Mouse (Mus musculus): Measurements from ENCODE around the gene Twistnb. TPM values are rescaled to one million over a fixed set of nuclear protein-coding genes. Genes with fewer than 3 reads are reported as not detected.

Gene Twistnb
- polyA plus RNA-seq (2015; fragmentation: Nextera tagmentation; extraction: Ambion mirVana), result 56.8 and 63.9 TPM in 2 replicates

- peaks cover 5% of the 10 kb centered on the region; the same call in 1 of the 2 replicates for H3K36me3 ChIP-seq
- under 1% methylated on average over 66 of the region's 66 CpGs for WGBS
- no peaks in the 10 kb centered on the region for H3K9me3 ChIP-seq (replicated peaks)
- H3K9ac ChIP-seq, result peak within 1 kb of the TSS; percentile 88
- H3K4me1 ChIP-seq, result peaks cover 7% of the 10 kb centered on the region
- H3K27ac ChIP-seq, result peak within 1 kb of the TSS; percentile 79
- H3K4me3 ChIP-seq (replicated peaks), result peak within 1 kb of the TSS; percentile 100
- ATAC-seq (replicated peaks; ENCODE audit: low FRiP score), result peak; percentile 96
- H3K27me3 ChIP-seq, result peaks cover 8% of the 10 kb centered on the region; the same call in 1 of the 2 replicates
- peak within 1 kb of the TSS; percentile 67 for H3K4me2 ChIP-seq
These were observed at the start of gene Twistnb for GRCm38 (mm10) chr12:33429387-33430160. Gene Twistnb (plus strand): TSS chr12:33429635.

- H3K9ac ChIP-seq, result no peak overlapping the region
- H3K4me2 ChIP-seq, result no peak overlapping the region
- 0 out of 2 replicates have a peak, but pooled peaks have one; percentile 49 for ATAC-seq (replicated peaks; ENCODE audit: low FRiP score)
- WGBS, result 11% methylated on average over 5 of the region's 5 CpGs
- no peaks in the 10 kb centered on the region for H3K9me3 ChIP-seq (replicated peaks)
- no peaks in the 10 kb centered on the region for H3K4me1 ChIP-seq
- H3K36me3 ChIP-seq, result no peaks in the 10 kb centered on the region
- H3K4me3 ChIP-seq (replicated peaks), result no peak overlapping the region
- H3K27me3 ChIP-seq, result peaks cover 11% of the 10 kb centered on the region; the same call in 1 of the 2 replicates
- no peak overlapping the region for H3K27ac ChIP-seq
These were observed 40.6 kb upstream of the Twistnb start for GRCm38 (mm10) chr12:33388842-33389241.

- H3K27ac ChIP-seq, result no peak overlapping the region
- 61% methylated on average over 2 of the region's 2 CpGs for WGBS
- no peak overlapping the region for H3K4me2 ChIP-seq
- peaks cover 11% of the 10 kb centered on the region; the same call in 1 of the 2 replicates for H3K27me3 ChIP-seq
- no peaks in the 10 kb centered on the region for H3K36me3 ChIP-seq
- H3K4me3 ChIP-seq (replicated peaks), result no peak overlapping the region
- peaks cover 11% of the 10 kb centered on the region for H3K4me1 ChIP-seq
- no peak for ATAC-seq (replicated peaks; ENCODE audit: low FRiP score)
- H3K9ac ChIP-seq, result no peak overlapping the region
- H3K9me3 ChIP-seq (replicated peaks), result no peaks in the 10 kb centered on the region
These were observed 38.4 kb upstream of the Twistnb start for GRCm38 (mm10) chr12:33390844-33391560.

- Histone ChIP-seq H3K4me1 (peaks cover 11% of the 10 kb centered on the region), H3K27ac (no peak within 1 kb of the TSS), H3K9me3 (replicated peaks) (no peaks in the 10 kb centered on the region), H3K4me3 (replicated peaks) (peak within 1 kb of the TSS; percentile 40), H3K4me2 (peak within 1 kb of the TSS; percentile 74), H3K27me3 (no peaks in the 10 kb centered on the region), H3K9ac (peak within 1 kb of the TSS; percentile 21), H3K36me3 (no peaks in the 10 kb centered on the region)
- WGBS, result 5% methylated on average over 24 of the region's 24 CpGs
- peak; percentile 76 for ATAC-seq (replicated peaks; ENCODE audit: low FRiP score)
These were observed 34.4 kb upstream of the Twistnb start, which contains the start of gene Efcab10 for GRCm38 (mm10) chr12:33394804-33395623. Gene Efcab10 (plus strand): TSS chr12:33394854.

GRCm38 (mm10) chr12:33403265-33403693, 26.2 kb upstream of the Twistnb start:
- Histone ChIP-seq H3K4me2 (no peak overlapping the region), H3K9me3 (replicated peaks) (no peaks in the 10 kb centered on the region), H3K27ac (no peak overlapping the region), H3K36me3 (no peaks in the 10 kb centered on the region), H3K4me1 (0 out of 2 replicates have a peak, but pooled peaks cover 3% of the 10 kb centered on the region), H3K27me3 (no peaks in the 10 kb centered on the region), H3K9ac (no peak overlapping the region), H3K4me3 (replicated peaks) (no peak overlapping the region)
- ATAC-seq (replicated peaks; ENCODE audit: low FRiP score), result 0 out of 2 replicates have a peak, but pooled peaks have one; percentile 18
- WGBS, result 25% methylated on average over 7 of the region's 7 CpGs

GRCm38 (mm10) chr12:33404996-33405395, 24.4 kb upstream of the Twistnb start:
- 0 out of 2 replicates have a peak, but pooled peaks cover 3% of the 10 kb centered on the region for H3K4me1 ChIP-seq
- H3K27ac ChIP-seq, result no peak overlapping the region
- H3K4me2 ChIP-seq, result no peak overlapping the region
- WGBS, result 76% methylated on average over 5 of the region's 5 CpGs
- no peak for ATAC-seq (replicated peaks; ENCODE audit: low FRiP score)
- H3K27me3 ChIP-seq, result no peaks in the 10 kb centered on the region
- H3K4me3 ChIP-seq (replicated peaks), result no peak overlapping the region
- no peaks in the 10 kb centered on the region for H3K36me3 ChIP-seq
- no peak overlapping the region for H3K9ac ChIP-seq
- no peaks in the 10 kb centered on the region for H3K9me3 ChIP-seq (replicated peaks)

- Histone ChIP-seq H3K4me2 (no peak overlapping the region), H3K27ac (no peak overlapping the region), H3K4me3 (replicated peaks) (no peak overlapping the region), H3K9ac (no peak overlapping the region), H3K9me3 (replicated peaks) (no peaks in the 10 kb centered on the region), H3K36me3 (no peaks in the 10 kb centered on the region), H3K4me1 (0 out of 2 replicates have a peak, but pooled peaks cover 3% of the 10 kb centered on the region), H3K27me3 (no peaks in the 10 kb centered on the region)
- 0 out of 2 replicates have a peak, but pooled peaks have one; percentile 29 for ATAC-seq (replicated peaks; ENCODE audit: low FRiP score)
- 41% methylated on average over 6 of the region's 6 CpGs for WGBS
These were observed 23.9 kb upstream of the Twistnb start for GRCm38 (mm10) chr12:33405398-33406026.

- Histone ChIP-seq H3K36me3 (no peaks in the 10 kb centered on the region), H3K9me3 (replicated peaks) (no peaks in the 10 kb centered on the region), H3K4me3 (replicated peaks) (no peak overlapping the region), H3K27me3 (peaks cover 7% of the 10 kb centered on the region; the same call in 1 of the 2 replicates), H3K4me2 (no peak overlapping the region), H3K27ac (no peak overlapping the region), H3K9ac (no peak overlapping the region), H3K4me1 (no peaks in the 10 kb centered on the region)
- WGBS, result 57% methylated on average over 6 of the region's 6 CpGs
- ATAC-seq (replicated peaks; ENCODE audit: low FRiP score), result no peak
These were observed 17.8 kb upstream of the Twistnb start for GRCm38 (mm10) chr12:33411580-33412151.

- Histone ChIP-seq H3K9ac (no peak overlapping the region), H3K4me2 (no peak overlapping the region), H3K36me3 (no peaks in the 10 kb centered on the region), H3K4me3 (replicated peaks) (no peak overlapping the region), H3K4me1 (no peaks in the 10 kb centered on the region), H3K9me3 (replicated peaks) (no peaks in the 10 kb centered on the region), H3K27ac (no peak overlapping the region), H3K27me3 (peaks cover 18% of the 10 kb centered on the region; the same call in 1 of the 2 replicates)
- no peak for ATAC-seq (replicated peaks; ENCODE audit: low FRiP score)
- WGBS, result 39% methylated on average over 3 of the region's 3 CpGs
These were observed 5.1 kb upstream of the Twistnb start for GRCm38 (mm10) chr12:33424329-33424728.

GRCm38 (mm10) chr12:33427293-33427692, 2.1 kb upstream of the Twistnb start:
- H3K36me3 ChIP-seq, result no peaks in the 10 kb centered on the region
- no peaks in the 10 kb centered on the region for H3K9me3 ChIP-seq (replicated peaks)
- H3K9ac ChIP-seq, result no peak overlapping the region
- H3K27ac ChIP-seq, result no peak overlapping the region
- no peak overlapping the region for H3K4me2 ChIP-seq
- H3K4me1 ChIP-seq, result peaks cover 7% of the 10 kb centered on the region
- 20% methylated on average over 3 of the region's 3 CpGs for WGBS
- H3K27me3 ChIP-seq, result peaks cover 18% of the 10 kb centered on the region; the same call in 1 of the 2 replicates
- ATAC-seq (replicated peaks; ENCODE audit: low FRiP score), result no peak
- H3K4me3 ChIP-seq (replicated peaks), result no peak overlapping the region

- no peak overlapping the region for H3K9ac ChIP-seq
- H3K4me3 ChIP-seq (replicated peaks), result no peak overlapping the region
- no peak overlapping the region for H3K4me2 ChIP-seq
- peaks cover 18% of the 10 kb centered on the region; the same call in 1 of the 2 replicates for H3K27me3 ChIP-seq
- 82% methylated on average over 2 of the region's 2 CpGs for WGBS
- no peak overlapping the region for H3K27ac ChIP-seq
- H3K9me3 ChIP-seq (replicated peaks), result no peaks in the 10 kb centered on the region
- H3K36me3 ChIP-seq, result no peaks in the 10 kb centered on the region
- ATAC-seq (replicated peaks; ENCODE audit: low FRiP score), result no peak
- H3K4me1 ChIP-seq, result peaks cover 7% of the 10 kb centered on the region
These were observed 1.7 kb upstream of the Twistnb start for GRCm38 (mm10) chr12:33427726-33428125.
